Mouse (Mus musculus): ENCODE results near the gene Dgkg. TPM values are rescaled to one million over a fixed set of nuclear protein-coding genes. Genes with fewer than 3 reads are reported as not detected.

Gene Dgkg
- polyA plus RNA-seq, 1 experiment from 2014 or later, result 0.76 TPM

- Histone ChIP-seq H3K9ac (replicated peaks; ENCODE audit: low read length) (no peak overlapping the region), H3K4me3 (replicated peaks; ENCODE audit: low read depth, low read length) (no peak overlapping the region), H3K4me2 (ENCODE audit: low read length) (no peak overlapping the region), H3K9me3 (ENCODE audit: control insufficient read depth, low read length) (no peaks in the 10 kb centered on the region), H3K4me1 (ENCODE audit: control insufficient read depth, insufficient read depth, low read length) (no peaks in the 10 kb centered on the region), H3K27me3 (ENCODE audit: control insufficient read depth, insufficient read depth, low read length) (no peaks in the 10 kb centered on the region), H3K36me3 (ENCODE audit: control insufficient read depth, insufficient read depth, low read length) (no peaks in the 10 kb centered on the region), H3K27ac (replicated peaks; ENCODE audit: low read depth, low read length) (no peak overlapping the region)
- DNase-seq (no peak), ATAC-seq (ENCODE audit: low FRiP score, low TSS enrichment) (no peak)
- 45% methylated on average over 3 of the region's 3 CpGs for WGBS
These were observed 19.7 kb downstream of the Dgkg start for GRCm38 (mm10) chr16:22637311-22637710.

- H3K9me3 ChIP-seq (ENCODE audit: control insufficient read depth, low read length), result no peaks in the 10 kb centered on the region
- ATAC-seq (ENCODE audit: low FRiP score, low TSS enrichment) (no peak), DNase-seq (no peak)
- no peak overlapping the region for H3K4me2 ChIP-seq (ENCODE audit: low read length)
- no peak overlapping the region for H3K9ac ChIP-seq (replicated peaks; ENCODE audit: low read length)
- no peak overlapping the region for H3K4me3 ChIP-seq (replicated peaks; ENCODE audit: low read depth, low read length)
- no peaks in the 10 kb centered on the region for H3K27me3 ChIP-seq (ENCODE audit: control insufficient read depth, insufficient read depth, low read length)
- H3K27ac ChIP-seq (replicated peaks; ENCODE audit: low read depth, low read length), result no peak overlapping the region
- no peaks in the 10 kb centered on the region for H3K4me1 ChIP-seq (ENCODE audit: control insufficient read depth, insufficient read depth, low read length)
- H3K36me3 ChIP-seq (ENCODE audit: control insufficient read depth, insufficient read depth, low read length), result no peaks in the 10 kb centered on the region
- WGBS, result 68% methylated on average over 8 of the region's 8 CpGs
These were observed 21.3 kb downstream of the Dgkg start for GRCm38 (mm10) chr16:22635706-22636105.

- H3K4me2 ChIP-seq (ENCODE audit: low read length), result no peak overlapping the region
- H3K4me1 ChIP-seq (ENCODE audit: control insufficient read depth, insufficient read depth, low read length), result no peaks in the 10 kb centered on the region
- H3K27me3 ChIP-seq (ENCODE audit: control insufficient read depth, insufficient read depth, low read length), result no peaks in the 10 kb centered on the region
- 88% methylated on average over 4 of the region's 4 CpGs for WGBS
- no peaks in the 10 kb centered on the region for H3K36me3 ChIP-seq (ENCODE audit: control insufficient read depth, insufficient read depth, low read length)
- H3K4me3 ChIP-seq (replicated peaks; ENCODE audit: low read depth, low read length), result no peak overlapping the region
- H3K9me3 ChIP-seq (ENCODE audit: control insufficient read depth, low read length), result no peaks in the 10 kb centered on the region
- DNase-seq (no peak), ATAC-seq (ENCODE audit: low FRiP score, low TSS enrichment) (no peak)
- H3K27ac ChIP-seq (replicated peaks; ENCODE audit: low read depth, low read length), result no peak overlapping the region
- no peak overlapping the region for H3K9ac ChIP-seq (replicated peaks; ENCODE audit: low read length)
These were observed 24.0 kb downstream of the Dgkg start for GRCm38 (mm10) chr16:22633063-22633462.

- no peak overlapping the region for H3K9ac ChIP-seq (replicated peaks; ENCODE audit: low read length)
- 92% methylated on average over 4 of the region's 4 CpGs for WGBS
- H3K4me2 ChIP-seq (ENCODE audit: low read length), result no peak overlapping the region
- no peak overlapping the region for H3K27ac ChIP-seq (replicated peaks; ENCODE audit: low read depth, low read length)
- H3K4me3 ChIP-seq (replicated peaks; ENCODE audit: low read depth, low read length), result no peak overlapping the region
- no peaks in the 10 kb centered on the region for H3K27me3 ChIP-seq (ENCODE audit: control insufficient read depth, insufficient read depth, low read length)
- no peaks in the 10 kb centered on the region for H3K4me1 ChIP-seq (ENCODE audit: control insufficient read depth, insufficient read depth, low read length)
- no peak for DNase-seq
- H3K9me3 ChIP-seq (ENCODE audit: control insufficient read depth, low read length), result no peaks in the 10 kb centered on the region
- no peak for ATAC-seq (ENCODE audit: low FRiP score, low TSS enrichment)
- H3K36me3 ChIP-seq (ENCODE audit: control insufficient read depth, insufficient read depth, low read length), result no peaks in the 10 kb centered on the region
These were observed 26.7 kb downstream of the Dgkg start for GRCm38 (mm10) chr16:22630351-22630750.

- no peak for ATAC-seq (ENCODE audit: low FRiP score, low TSS enrichment)
- WGBS, result 89% methylated on average over 4 of the region's 4 CpGs
- Histone ChIP-seq H3K36me3 (ENCODE audit: control insufficient read depth, insufficient read depth, low read length) (no peaks in the 10 kb centered on the region), H3K9me3 (ENCODE audit: control insufficient read depth, low read length) (no peaks in the 10 kb centered on the region), H3K9ac (replicated peaks; ENCODE audit: low read length) (no peak overlapping the region), H3K27ac (replicated peaks; ENCODE audit: low read depth, low read length) (no peak overlapping the region), H3K4me3 (replicated peaks; ENCODE audit: low read depth, low read length) (no peak overlapping the region), H3K4me1 (ENCODE audit: control insufficient read depth, insufficient read depth, low read length) (no peaks in the 10 kb centered on the region), H3K27me3 (ENCODE audit: control insufficient read depth, insufficient read depth, low read length) (no peaks in the 10 kb centered on the region), H3K4me2 (ENCODE audit: low read length) (no peak overlapping the region)
- no peak for DNase-seq
These were observed 27.1 kb downstream of the Dgkg start for GRCm38 (mm10) chr16:22629900-22630299.

GRCm38 (mm10) chr16:22625987-22626386, 31.0 kb downstream of the Dgkg start:
- Histone ChIP-seq H3K9me3 (ENCODE audit: control insufficient read depth, low read length) (no peaks in the 10 kb centered on the region), H3K36me3 (ENCODE audit: control insufficient read depth, insufficient read depth, low read length) (no peaks in the 10 kb centered on the region), H3K4me3 (replicated peaks; ENCODE audit: low read depth, low read length) (no peak overlapping the region), H3K27ac (replicated peaks; ENCODE audit: low read depth, low read length) (no peak overlapping the region), H3K4me2 (ENCODE audit: low read length) (no peak overlapping the region), H3K27me3 (ENCODE audit: control insufficient read depth, insufficient read depth, low read length) (no peaks in the 10 kb centered on the region), H3K4me1 (ENCODE audit: control insufficient read depth, insufficient read depth, low read length) (no peaks in the 10 kb centered on the region), H3K9ac (replicated peaks; ENCODE audit: low read length) (no peak overlapping the region)
- ATAC-seq (ENCODE audit: low FRiP score, low TSS enrichment) (no peak), DNase-seq (no peak)
- 94% methylated on average over 5 of the region's 5 CpGs for WGBS

GRCm38 (mm10) chr16:22625412-22625811, 31.6 kb downstream of the Dgkg start:
- Histone ChIP-seq H3K4me2 (ENCODE audit: low read length) (no peak overlapping the region), H3K27ac (replicated peaks; ENCODE audit: low read depth, low read length) (no peak overlapping the region), H3K36me3 (ENCODE audit: control insufficient read depth, insufficient read depth, low read length) (no peaks in the 10 kb centered on the region), H3K4me1 (ENCODE audit: control insufficient read depth, insufficient read depth, low read length) (no peaks in the 10 kb centered on the region), H3K9ac (replicated peaks; ENCODE audit: low read length) (no peak overlapping the region), H3K9me3 (ENCODE audit: control insufficient read depth, low read length) (no peaks in the 10 kb centered on the region), H3K27me3 (ENCODE audit: control insufficient read depth, insufficient read depth, low read length) (no peaks in the 10 kb centered on the region), H3K4me3 (replicated peaks; ENCODE audit: low read depth, low read length) (no peak overlapping the region)
- no peak for DNase-seq
- WGBS, result 82% methylated on average over 5 of the region's 5 CpGs
- no peak for ATAC-seq (ENCODE audit: low FRiP score, low TSS enrichment)

- 53% methylated on average over 9 of the region's 9 CpGs for WGBS
- no peaks in the 10 kb centered on the region for H3K4me1 ChIP-seq (ENCODE audit: control insufficient read depth, insufficient read depth, low read length)
- H3K27ac ChIP-seq (replicated peaks; ENCODE audit: low read depth, low read length), result no peak overlapping the region
- no peak overlapping the region for H3K4me2 ChIP-seq (ENCODE audit: low read length)
- no peak overlapping the region for H3K9ac ChIP-seq (replicated peaks; ENCODE audit: low read length)
- H3K9me3 ChIP-seq (ENCODE audit: control insufficient read depth, low read length), result no peaks in the 10 kb centered on the region
- no peaks in the 10 kb centered on the region for H3K36me3 ChIP-seq (ENCODE audit: control insufficient read depth, insufficient read depth, low read length)
- DNase-seq, result no peak
- no peaks in the 10 kb centered on the region for H3K27me3 ChIP-seq (ENCODE audit: control insufficient read depth, insufficient read depth, low read length)
- H3K4me3 ChIP-seq (replicated peaks; ENCODE audit: low read depth, low read length), result no peak overlapping the region
- no peak for ATAC-seq (ENCODE audit: low FRiP score, low TSS enrichment)
These were observed 34.7 kb downstream of the Dgkg start for GRCm38 (mm10) chr16:22622286-22622685.

- WGBS, result 88% methylated on average over 13 of the region's 13 CpGs
- ATAC-seq (ENCODE audit: low FRiP score, low TSS enrichment), result no peak
- no peak overlapping the region for H3K27ac ChIP-seq (replicated peaks; ENCODE audit: low read depth, low read length)
- no peak overlapping the region for H3K4me2 ChIP-seq (ENCODE audit: low read length)
- DNase-seq, result no peak
- no peaks in the 10 kb centered on the region for H3K27me3 ChIP-seq (ENCODE audit: control insufficient read depth, insufficient read depth, low read length)
- no peaks in the 10 kb centered on the region for H3K36me3 ChIP-seq (ENCODE audit: control insufficient read depth, insufficient read depth, low read length)
- H3K9ac ChIP-seq (replicated peaks; ENCODE audit: low read length), result no peak overlapping the region
- no peak overlapping the region for H3K4me3 ChIP-seq (replicated peaks; ENCODE audit: low read depth, low read length)
- no peaks in the 10 kb centered on the region for H3K4me1 ChIP-seq (ENCODE audit: control insufficient read depth, insufficient read depth, low read length)
- H3K9me3 ChIP-seq (ENCODE audit: control insufficient read depth, low read length), result no peaks in the 10 kb centered on the region
These were observed 35.6 kb downstream of the Dgkg start for GRCm38 (mm10) chr16:22621299-22621920.
